Mouse (Mus musculus): ENCODE measurements around the gene Rcsd1. TPM values are rescaled to one million over a fixed set of nuclear protein-coding genes. Genes with fewer than 3 reads are reported as not detected.

Rcsd1 gene
- total and polyA plus RNA-seq, 2 experiments from 2014 or later: 7.6 to 8.0 TPM

- no peak overlapping the region for H3K4me2 ChIP-seq (ENCODE audit: low read depth, low read length, poor library complexity, severe bottlenecking)
- no peak overlapping the region for H3K27ac ChIP-seq (ENCODE audit: low read depth, low read length)
- no peaks in the 10 kb centered on the region for H3K9me3 ChIP-seq (ENCODE audit: low read length)
- H3K27me3 ChIP-seq (ENCODE audit: insufficient read depth, low read length): no peaks in the 10 kb centered on the region
- 91% methylated on average over 9 of the region's 9 CpGs for WGBS
- H3K9ac ChIP-seq (replicated peaks; ENCODE audit: low read length, poor library complexity, severe bottlenecking): no peak overlapping the region
- ATAC-seq (ENCODE audit: low FRiP score): no peak
- no peaks in the 10 kb centered on the region for H3K36me3 ChIP-seq (ENCODE audit: insufficient read depth, low read length)
- no peak overlapping the region for H3K4me3 ChIP-seq (ENCODE audit: low read depth, low read length)
- no peak for DNase-seq (ENCODE audit: low spot score)
- H3K4me1 ChIP-seq (ENCODE audit: insufficient read depth, low read length): no peaks in the 10 kb centered on the region
- no peak for TF ChIP-seq CTCF (IDR thresholded peaks at IDR 0.05)
Observed at GRCm38 (mm10) chr1:165722531-165723123, 13.1 kb upstream of the Rcsd1 start.

- no peak overlapping the region for H3K4me3 ChIP-seq (ENCODE audit: low read depth, low read length)
- H3K36me3 ChIP-seq (ENCODE audit: insufficient read depth, low read length): no peaks in the 10 kb centered on the region
- ATAC-seq (ENCODE audit: low FRiP score) (no peak), DNase-seq (ENCODE audit: low spot score) (no peak)
- H3K4me2 ChIP-seq (ENCODE audit: low read depth, low read length, poor library complexity, severe bottlenecking): no peak overlapping the region
- 70% methylated on average over 15 of the region's 15 CpGs for WGBS
- H3K9me3 ChIP-seq (ENCODE audit: low read length): no peaks in the 10 kb centered on the region
- H3K9ac ChIP-seq (replicated peaks; ENCODE audit: low read length, poor library complexity, severe bottlenecking): no peak overlapping the region
- H3K27ac ChIP-seq (ENCODE audit: low read depth, low read length): peak overlapping the region; percentile 38
- H3K4me1 ChIP-seq (ENCODE audit: insufficient read depth, low read length): no peaks in the 10 kb centered on the region
- TF ChIP-seq CTCF (IDR thresholded peaks at IDR 0.05): no peak
- no peaks in the 10 kb centered on the region for H3K27me3 ChIP-seq (ENCODE audit: insufficient read depth, low read length)
Observed at GRCm38 (mm10) chr1:165718543-165719105, 9.1 kb upstream of the Rcsd1 start.

DNA sequence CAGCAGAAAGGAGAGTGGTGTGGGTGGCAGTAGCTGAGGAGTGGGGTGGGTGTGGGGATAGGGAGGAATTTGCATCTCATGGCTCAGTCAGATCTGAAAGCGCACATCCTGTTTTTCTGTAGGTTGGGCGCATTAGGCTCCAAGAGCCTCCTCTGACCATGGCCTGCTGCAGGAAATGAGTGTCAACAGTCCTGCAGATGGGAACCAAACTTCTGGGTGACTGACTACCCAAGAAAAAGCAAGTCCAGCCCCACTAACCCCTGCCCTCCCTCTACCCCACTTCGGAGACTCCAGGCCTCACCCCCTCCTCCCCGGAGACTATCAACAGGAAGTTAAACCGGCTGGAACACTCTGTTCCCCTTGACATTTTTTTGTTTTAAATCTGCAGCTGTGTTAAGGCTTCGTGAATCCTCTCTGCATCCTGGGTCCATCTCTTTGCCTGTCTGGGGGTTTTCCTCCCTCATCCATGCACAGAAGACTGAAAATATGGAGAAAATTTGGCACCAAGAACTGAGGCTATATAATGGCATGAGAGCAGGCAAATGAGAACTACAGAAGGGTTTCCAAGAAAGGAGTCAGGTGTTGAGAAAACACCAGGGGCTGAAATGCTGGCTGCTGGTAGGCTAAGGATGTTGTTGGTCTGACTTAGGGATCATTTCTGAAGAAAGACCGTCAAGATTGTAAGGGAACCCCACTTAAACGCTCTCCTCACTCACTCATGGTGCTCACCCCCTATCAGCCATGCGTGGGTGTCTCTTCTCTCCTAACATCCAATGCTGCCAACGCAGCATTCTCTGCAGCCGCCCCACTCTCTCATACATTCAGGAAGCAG, 8.4 kb upstream of the Rcsd1 start:
- ATAC-seq (ENCODE audit: low FRiP score) (no peak), DNase-seq (ENCODE audit: low spot score) (peak; percentile 12)
- Histone ChIP-seq H3K4me2 (ENCODE audit: low read depth, low read length, poor library complexity, severe bottlenecking) (no peak overlapping the region), H3K4me1 (ENCODE audit: insufficient read depth, low read length) (no peaks in the 10 kb centered on the region), H3K27ac (ENCODE audit: low read depth, low read length) (peak overlapping the region; percentile 38), H3K27me3 (ENCODE audit: insufficient read depth, low read length) (no peaks in the 10 kb centered on the region), H3K9ac (replicated peaks; ENCODE audit: low read length, poor library complexity, severe bottlenecking) (no peak overlapping the region), H3K4me3 (ENCODE audit: low read depth, low read length) (no peak overlapping the region), H3K9me3 (ENCODE audit: low read length) (no peaks in the 10 kb centered on the region), H3K36me3 (ENCODE audit: insufficient read depth, low read length) (no peaks in the 10 kb centered on the region)
- TF ChIP-seq CTCF (IDR thresholded peaks at IDR 0.05): no peak
- WGBS: 61% methylated on average over 11 of the region's 11 CpGs

DNA sequence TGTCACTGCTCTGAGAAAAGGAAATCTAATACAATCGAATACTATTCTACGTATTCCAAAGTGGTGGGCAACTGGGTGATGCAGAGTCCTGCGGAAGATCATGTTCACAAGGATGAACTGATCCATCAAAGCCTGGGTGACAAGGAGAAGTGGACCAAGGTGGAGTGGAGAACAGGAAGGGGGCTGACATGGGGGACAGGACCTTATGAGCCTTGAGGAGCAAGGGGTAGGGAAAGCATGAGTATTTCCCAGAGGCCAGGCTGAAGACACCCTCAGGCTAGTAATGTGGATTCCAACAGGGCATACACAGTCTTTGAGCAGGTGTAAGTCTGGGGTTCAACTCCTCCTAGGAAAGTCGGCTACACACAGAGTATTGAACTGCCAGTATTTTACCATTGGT, 6.9 kb upstream of the Rcsd1 start:
- DNase-seq (ENCODE audit: low spot score) (no peak), ATAC-seq (ENCODE audit: low FRiP score) (no peak)
- Histone ChIP-seq H3K36me3 (ENCODE audit: insufficient read depth, low read length) (no peaks in the 10 kb centered on the region), H3K4me3 (ENCODE audit: low read depth, low read length) (no peak overlapping the region), H3K27me3 (ENCODE audit: insufficient read depth, low read length) (no peaks in the 10 kb centered on the region), H3K27ac (ENCODE audit: low read depth, low read length) (no peak overlapping the region), H3K4me1 (ENCODE audit: insufficient read depth, low read length) (no peaks in the 10 kb centered on the region), H3K9me3 (ENCODE audit: low read length) (no peaks in the 10 kb centered on the region), H3K9ac (replicated peaks; ENCODE audit: low read length, poor library complexity, severe bottlenecking) (no peak overlapping the region), H3K4me2 (ENCODE audit: low read depth, low read length, poor library complexity, severe bottlenecking) (no peak overlapping the region)
- 89% methylated on average over 4 of the region's 4 CpGs for WGBS
- no peak for TF ChIP-seq CTCF (IDR thresholded peaks at IDR 0.05)

GRCm38 (mm10) chr1:165713798-165714197, 4.2 kb upstream of the Rcsd1 start:
- no peak overlapping the region for H3K27ac ChIP-seq (ENCODE audit: low read depth, low read length)
- TF ChIP-seq CTCF (IDR thresholded peaks at IDR 0.05): no peak
- no peaks in the 10 kb centered on the region for H3K9me3 ChIP-seq (ENCODE audit: low read length)
- no peak overlapping the region for H3K4me2 ChIP-seq (ENCODE audit: low read depth, low read length, poor library complexity, severe bottlenecking)
- no peaks in the 10 kb centered on the region; the same call in 1 of the 2 replicates for H3K27me3 ChIP-seq (ENCODE audit: insufficient read depth, low read length)
- DNase-seq (ENCODE audit: low spot score): no peak
- H3K36me3 ChIP-seq (ENCODE audit: insufficient read depth, low read length): no peaks in the 10 kb centered on the region
- WGBS: 92% methylated on average over 5 of the region's 5 CpGs
- no peak for ATAC-seq (ENCODE audit: low FRiP score)
- no peak overlapping the region for H3K4me3 ChIP-seq (ENCODE audit: low read depth, low read length)
- H3K9ac ChIP-seq (replicated peaks; ENCODE audit: low read length, poor library complexity, severe bottlenecking): no peak overlapping the region
- H3K4me1 ChIP-seq (ENCODE audit: insufficient read depth, low read length): no peaks in the 10 kb centered on the region

- ATAC-seq (ENCODE audit: low FRiP score): no peak
- H3K4me2 ChIP-seq (ENCODE audit: low read depth, low read length, poor library complexity, severe bottlenecking): no peak overlapping the region
- H3K9ac ChIP-seq (replicated peaks; ENCODE audit: low read length, poor library complexity, severe bottlenecking): no peak overlapping the region
- no peaks in the 10 kb centered on the region for H3K36me3 ChIP-seq (ENCODE audit: insufficient read depth, low read length)
- no peaks in the 10 kb centered on the region for H3K9me3 ChIP-seq (ENCODE audit: low read length)
- H3K27me3 ChIP-seq (ENCODE audit: insufficient read depth, low read length): peaks cover 13% of the 10 kb centered on the region
- 0 out of 2 replicates have a peak, but pooled peaks cover 6% of the 10 kb centered on the region for H3K4me1 ChIP-seq (ENCODE audit: insufficient read depth, low read length)
- no peak for TF ChIP-seq CTCF (IDR thresholded peaks at IDR 0.05)
- no peak overlapping the region for H3K4me3 ChIP-seq (ENCODE audit: low read depth, low read length)
- DNase-seq (ENCODE audit: low spot score): no peak
- H3K27ac ChIP-seq (ENCODE audit: low read depth, low read length): no peak overlapping the region
- WGBS: 82% methylated on average over 5 of the region's 5 CpGs
Observed at GRCm38 (mm10) chr1:165711914-165712313, 2.4 kb upstream of the Rcsd1 start.
